Mouse (Mus musculus): Measurements from ENCODE around the gene Aacs.

GRCm38 (mm10) chr5:125444554-125444953 lies 31.1 kb upstream of the Aacs start:
- TF ChIP-seq GATA1 (IDR thresholded peaks at IDR 0.05; ENCODE audit: low read length), result no peak
- no peak for TF ChIP-seq TAL1 (IDR thresholded peaks at IDR 0.05; ENCODE audit: low read length)
